Mouse (Mus musculus) kidney, adult 2 months (tissue): ENCODE data around the gene Tmbim4. TPM values are rescaled to one million over a fixed set of nuclear protein-coding genes. Genes with fewer than 3 reads are reported as not detected.

Source experiments
- DNase-seq: peaks from one replicate; pipeline ENCODE4 v3.0.0; 2021
- H3K27ac ChIP-seq: fragments of 200-500 bp; 2 replicates; pipeline ENCODE4 v1.5.1; 2012; ENCODE audit warnings: low read depth, low read length, control low read depth, inconsistent platforms; ENCODE audit not compliant: insufficient read depth
- H3K27me3 ChIP-seq: fragments of 200-500 bp; replicated peaks from 2 replicates; pipeline ENCODE4 v1.6.1; 2012; ENCODE audit warnings: mild to moderate bottlenecking, moderate library complexity, low read length, inconsistent platforms; ENCODE audit not compliant: control insufficient read depth, insufficient read depth
- H3K36me3 ChIP-seq: fragments of 200-500 bp; 2 replicates; pipeline ENCODE4 v1.6.1; 2012; ENCODE audit warnings: mild to moderate bottlenecking, moderate library complexity, low read length, inconsistent platforms; ENCODE audit not compliant: control insufficient read depth, insufficient read depth
- H3K4me1 ChIP-seq: fragments of 200-500 bp; 2 replicates; pipeline ENCODE4 v1.6.1; 2011; ENCODE audit warnings: low read length; ENCODE audit not compliant: control insufficient read depth, insufficient read depth
- H3K4me3 ChIP-seq: fragments of 200-500 bp; 2 replicates; pipeline ENCODE4 v1.5.1; 2011; ENCODE audit warnings: mild to moderate bottlenecking, low read depth, low read length, control low read depth; ENCODE audit not compliant: insufficient read depth
- CTCF ChIP-seq: fragments of 200-500 bp; conservative IDR thresholded peaks from 2 replicates; pipeline ENCODE4 v1.5.1; 2011; ENCODE audit warnings: low read depth, mild to moderate bottlenecking, control low read depth, low read length, moderate library complexity, mixed read lengths; ENCODE audit not compliant: insufficient read depth, insufficient read length
- POLR2A ChIP-seq: fragments of 200-500 bp; IDR thresholded peaks from one replicate; pipeline ENCODE4 v1.6.1; 2011; ENCODE audit warnings: low read depth, low read length, control low read depth
- WGBS: fragments of 180-500 bp; shearing (Covaris S2); methylation state at CpG from one replicate; pipeline ENCODE4 v1.1.7; 2018; 5-methylcytosine and 5-hydroxymethylcytosine counted together
- polyA plus RNA-seq: library from polyadenylated mRNA; depleted of rRNA; stranded (reverse); fragments of >200 nt; gene quantifications from 2 replicates; pipeline ENCODE4 v1.2.3, GENCODE M21; 2012

Gene Tmbim4
- polyA plus RNA-seq, 1 experiment, result 1,062 TPM

- Histone ChIP-seq H3K4me3 (no peak overlapping the region), H3K4me1 (no peaks in the 10 kb centered on the region), H3K36me3 (no peaks in the 10 kb centered on the region), H3K27ac (no peak overlapping the region), H3K27me3 (no peaks in the 10 kb centered on the region; the same call in 1 of the 2 replicates)
- WGBS, result 72% methylated on average over 2 of the region's 2 CpGs
- no peak for DNase-seq
- TF ChIP-seq POLR2A (no peak), CTCF (no peak)
These were observed 18.0 kb upstream of the Tmbim4 start for GRCm38 (mm10) chr10:120183342-120183741.

GRCm38 (mm10) chr10:120188513-120188912, 12.9 kb upstream of the Tmbim4 start:
- H3K27me3 ChIP-seq, result no peaks in the 10 kb centered on the region; the same call in 1 of the 2 replicates
- 76% methylated on average over 2 of the region's 2 CpGs for WGBS
- H3K27ac ChIP-seq, result no peak overlapping the region
- DNase-seq, result no peak
- no peak overlapping the region for H3K4me3 ChIP-seq
- peaks cover 4% of the 10 kb centered on the region; the same call in 1 of the 2 replicates for H3K4me1 ChIP-seq
- no peaks in the 10 kb centered on the region for H3K36me3 ChIP-seq
- TF ChIP-seq POLR2A (no peak), CTCF (no peak)

GRCm38 (mm10) chr10:120189276-120189675, 12.1 kb upstream of the Tmbim4 start:
- WGBS, result 40% methylated on average over 11 of the region's 11 CpGs
- no peak overlapping the region for H3K4me3 ChIP-seq
- H3K27ac ChIP-seq, result no peak overlapping the region
- no peaks in the 10 kb centered on the region; the same call in 1 of the 2 replicates for H3K27me3 ChIP-seq
- H3K36me3 ChIP-seq, result no peaks in the 10 kb centered on the region
- no peak for TF ChIP-seq POLR2A
- no peak for TF ChIP-seq CTCF
- no peak for DNase-seq
- H3K4me1 ChIP-seq, result peaks cover 4% of the 10 kb centered on the region; the same call in 1 of the 2 replicates

GRCm38 (mm10) chr10:120189782-120190181, 11.6 kb upstream of the Tmbim4 start:
- 12% methylated on average over 6 of the region's 6 CpGs for WGBS

GRCm38 (mm10) chr10:120191165-120191564, 10.2 kb upstream of the Tmbim4 start:
- H3K4me1 ChIP-seq, result peaks cover 4% of the 10 kb centered on the region; the same call in 1 of the 2 replicates
- H3K36me3 ChIP-seq, result no peaks in the 10 kb centered on the region
- no peak for DNase-seq
- no peak overlapping the region for H3K4me3 ChIP-seq
- H3K27ac ChIP-seq, result no peak overlapping the region
- 92% methylated on average over 6 of the region's 6 CpGs for WGBS
- no peaks in the 10 kb centered on the region for H3K27me3 ChIP-seq
- TF ChIP-seq POLR2A, result no peak
- no peak for TF ChIP-seq CTCF

More at GRCm38 (mm10) chr10:120189782-120190181, 11.6 kb upstream of the Tmbim4 start:
- peaks cover 4% of the 10 kb centered on the region; the same call in 1 of the 2 replicates for H3K4me1 ChIP-seq
- no peak overlapping the region for H3K4me3 ChIP-seq
- H3K27me3 ChIP-seq, result no peaks in the 10 kb centered on the region; the same call in 1 of the 2 replicates
- no peak overlapping the region for H3K27ac ChIP-seq
- TF ChIP-seq POLR2A (no peak), CTCF (no peak)
- DNase-seq, result no peak
- no peaks in the 10 kb centered on the region for H3K36me3 ChIP-seq

- WGBS, result 85% methylated on average over 4 of the region's 4 CpGs
- Histone ChIP-seq H3K27me3 (no peaks in the 10 kb centered on the region), H3K27ac (no peak overlapping the region), H3K36me3 (no peaks in the 10 kb centered on the region), H3K4me3 (no peak overlapping the region), H3K4me1 (peaks cover 4% of the 10 kb centered on the region; the same call in 1 of the 2 replicates)
- no peak for DNase-seq
- TF ChIP-seq CTCF (no peak), POLR2A (no peak)
These were observed 9.1 kb upstream of the Tmbim4 start for GRCm38 (mm10) chr10:120192278-120192677.

GRCm38 (mm10) chr10:120193255-120193654, 8.1 kb upstream of the Tmbim4 start:
- Histone ChIP-seq H3K27me3 (no peaks in the 10 kb centered on the region), H3K4me1 (peaks cover 4% of the 10 kb centered on the region; the same call in 1 of the 2 replicates), H3K27ac (no peak overlapping the region), H3K4me3 (no peak overlapping the region), H3K36me3 (no peaks in the 10 kb centered on the region)
- 88% methylated on average over 8 of the region's 8 CpGs for WGBS
- DNase-seq, result no peak
- TF ChIP-seq POLR2A (no peak), CTCF (no peak)
